Mouse (Mus musculus): Measurements from ENCODE around the gene Hcrtr2. TPM values are rescaled to one million over a fixed set of nuclear protein-coding genes. Genes with fewer than 3 reads are reported as not detected.

Gene Hcrtr2
- 0.24 and 0.41 TPM in 2 replicates for polyA plus RNA-seq (2016; fragmentation: Nextera tagmentation; extraction: Ambion mirVana)

GRCm38 (mm10) chr9:76323756-76324155, at the start of gene Hcrtr2:
Hcrtr2 (minus strand) TSS chr9:76323856.
- Histone ChIP-seq H3K4me2 (peak within 1 kb of the TSS; percentile 89), H3K27ac (ENCODE audit: poor library complexity, severe bottlenecking) (no peak within 1 kb of the TSS), H3K27me3 (replicated peaks) (peaks cover 15% of the 10 kb centered on the region), H3K9ac (peak within 1 kb of the TSS; percentile 35; the same call in 1 of the 2 replicates), H3K9me3 (replicated peaks) (no peaks in the 10 kb centered on the region), H3K4me3 (peak within 1 kb of the TSS; percentile 55), H3K36me3 (no peaks in the 10 kb centered on the region), H3K4me1 (replicated peaks) (peaks cover 10% of the 10 kb centered on the region; the same call in 1 of the 2 replicates)
- no peak for ATAC-seq (ENCODE audit: insufficient number of reproducible peaks, low FRiP score)
- 79% methylated on average over 6 of the region's 6 CpGs for WGBS

GRCm38 (mm10) chr9:76364874-76365273, 41.2 kb upstream of the Hcrtr2 start:
- 80% methylated on average over 6 of the region's 6 CpGs for WGBS
- no peak overlapping the region for H3K27ac ChIP-seq (ENCODE audit: poor library complexity, severe bottlenecking)
- no peak for ATAC-seq (ENCODE audit: insufficient number of reproducible peaks, low FRiP score)
- H3K27me3 ChIP-seq (replicated peaks), result no peaks in the 10 kb centered on the region
- no peak overlapping the region for H3K4me2 ChIP-seq
- H3K4me1 ChIP-seq (replicated peaks), result no peaks in the 10 kb centered on the region
- no peak overlapping the region for H3K9ac ChIP-seq
- H3K36me3 ChIP-seq, result no peaks in the 10 kb centered on the region
- H3K4me3 ChIP-seq, result no peak overlapping the region
- no peaks in the 10 kb centered on the region for H3K9me3 ChIP-seq (replicated peaks)

- no peak overlapping the region for H3K27ac ChIP-seq (ENCODE audit: poor library complexity, severe bottlenecking)
- no peak overlapping the region for H3K4me2 ChIP-seq
- H3K9ac ChIP-seq, result no peak overlapping the region
- H3K4me3 ChIP-seq, result no peak overlapping the region
- H3K4me1 ChIP-seq (replicated peaks), result no peaks in the 10 kb centered on the region
- H3K36me3 ChIP-seq, result no peaks in the 10 kb centered on the region
- no peaks in the 10 kb centered on the region for H3K9me3 ChIP-seq (replicated peaks)
- ATAC-seq (ENCODE audit: insufficient number of reproducible peaks, low FRiP score), result no peak
- H3K27me3 ChIP-seq (replicated peaks), result no peaks in the 10 kb centered on the region
These were observed 36.7 kb upstream of the Hcrtr2 start for GRCm38 (mm10) chr9:76360374-76360773.

GRCm38 (mm10) chr9:76352346-76352745, 28.7 kb upstream of the Hcrtr2 start:
- no peak for ATAC-seq (ENCODE audit: insufficient number of reproducible peaks, low FRiP score)
- H3K9me3 ChIP-seq (replicated peaks), result no peaks in the 10 kb centered on the region
- 64% methylated on average over 3 of the region's 3 CpGs for WGBS

GRCm38 (mm10) chr9:76347298-76347697, 23.6 kb upstream of the Hcrtr2 start:
- no peaks in the 10 kb centered on the region for H3K27me3 ChIP-seq (replicated peaks)
- H3K4me2 ChIP-seq, result no peak overlapping the region
- no peaks in the 10 kb centered on the region for H3K4me1 ChIP-seq (replicated peaks)
- ATAC-seq (ENCODE audit: insufficient number of reproducible peaks, low FRiP score), result no peak
- H3K9ac ChIP-seq, result no peak overlapping the region
- no peaks in the 10 kb centered on the region for H3K9me3 ChIP-seq (replicated peaks)
- no peak overlapping the region for H3K27ac ChIP-seq (ENCODE audit: poor library complexity, severe bottlenecking)
- no peaks in the 10 kb centered on the region for H3K36me3 ChIP-seq
- H3K4me3 ChIP-seq, result no peak overlapping the region
- WGBS, result 83% methylated on average over 1 of the region's 1 CpGs

More at GRCm38 (mm10) chr9:76352346-76352745, 28.7 kb upstream of the Hcrtr2 start:
- Histone ChIP-seq H3K4me3 (no peak overlapping the region), H3K36me3 (no peaks in the 10 kb centered on the region), H3K4me2 (no peak overlapping the region), H3K9ac (no peak overlapping the region), H3K27me3 (replicated peaks) (no peaks in the 10 kb centered on the region), H3K4me1 (replicated peaks) (no peaks in the 10 kb centered on the region), H3K27ac (ENCODE audit: poor library complexity, severe bottlenecking) (no peak overlapping the region)

- no peak for ATAC-seq (ENCODE audit: insufficient number of reproducible peaks, low FRiP score)
- 61% methylated on average over 1 of the region's 1 CpGs for WGBS
- Histone ChIP-seq H3K27ac (ENCODE audit: poor library complexity, severe bottlenecking) (no peak overlapping the region), H3K9me3 (replicated peaks) (no peaks in the 10 kb centered on the region), H3K4me2 (no peak overlapping the region), H3K27me3 (replicated peaks) (no peaks in the 10 kb centered on the region), H3K4me1 (replicated peaks) (no peaks in the 10 kb centered on the region), H3K9ac (no peak overlapping the region), H3K4me3 (no peak overlapping the region), H3K36me3 (no peaks in the 10 kb centered on the region)
These were observed 7.4 kb upstream of the Hcrtr2 start for GRCm38 (mm10) chr9:76331081-76331480.

- peaks cover 12% of the 10 kb centered on the region; the same call in 1 of the 2 replicates for H3K4me1 ChIP-seq (replicated peaks)
- H3K9me3 ChIP-seq (replicated peaks), result no peaks in the 10 kb centered on the region
- H3K27me3 ChIP-seq (replicated peaks), result peaks cover 15% of the 10 kb centered on the region
- under 1% methylated on average over 29 of the region's 29 CpGs for WGBS
- H3K9ac ChIP-seq, result 0 out of 2 replicates have a peak overlapping the region, but pooled peaks have one; percentile 23
- no peaks in the 10 kb centered on the region for H3K36me3 ChIP-seq
- no peak overlapping the region for H3K27ac ChIP-seq (ENCODE audit: poor library complexity, severe bottlenecking)
- no peak for ATAC-seq (ENCODE audit: insufficient number of reproducible peaks, low FRiP score)
- peak overlapping the region; percentile 89 for H3K4me2 ChIP-seq
- H3K4me3 ChIP-seq, result peak overlapping the region; percentile 55
These were observed 412 bp downstream of the Hcrtr2 start for GRCm38 (mm10) chr9:76323186-76323701.

GRCm38 (mm10) chr9:76322122-76323052, 1.3 kb downstream of the Hcrtr2 start:
- Histone ChIP-seq H3K4me2 (peak overlapping the region; percentile 89), H3K27ac (ENCODE audit: poor library complexity, severe bottlenecking) (no peak overlapping the region), H3K27me3 (replicated peaks) (peaks cover 15% of the 10 kb centered on the region), H3K4me3 (peak overlapping the region; percentile 55), H3K36me3 (no peaks in the 10 kb centered on the region), H3K9ac (peak overlapping the region; percentile 41), H3K9me3 (replicated peaks) (no peaks in the 10 kb centered on the region), H3K4me1 (replicated peaks) (peaks cover 13% of the 10 kb centered on the region; the same call in 1 of the 2 replicates)
- WGBS, result 9% methylated on average over 24 of the region's 24 CpGs
- ATAC-seq (ENCODE audit: insufficient number of reproducible peaks, low FRiP score), result no peak

- Histone ChIP-seq H3K36me3 (no peaks in the 10 kb centered on the region), H3K9ac (no peak overlapping the region), H3K9me3 (replicated peaks) (no peaks in the 10 kb centered on the region), H3K27me3 (replicated peaks) (peaks cover 15% of the 10 kb centered on the region), H3K4me3 (no peak overlapping the region), H3K4me1 (replicated peaks) (peaks cover 13% of the 10 kb centered on the region; the same call in 1 of the 2 replicates), H3K27ac (ENCODE audit: poor library complexity, severe bottlenecking) (no peak overlapping the region), H3K4me2 (no peak overlapping the region)
- WGBS, result 64% methylated on average over 4 of the region's 4 CpGs
- ATAC-seq (ENCODE audit: insufficient number of reproducible peaks, low FRiP score), result no peak
These were observed 2.1 kb downstream of the Hcrtr2 start for GRCm38 (mm10) chr9:76321589-76321988.

GRCm38 (mm10) chr9:76320755-76321154, 2.9 kb downstream of the Hcrtr2 start:
- ATAC-seq (ENCODE audit: insufficient number of reproducible peaks, low FRiP score), result no peak
- Histone ChIP-seq H3K27me3 (replicated peaks) (peaks cover 15% of the 10 kb centered on the region), H3K4me3 (no peak overlapping the region), H3K27ac (ENCODE audit: poor library complexity, severe bottlenecking) (no peak overlapping the region), H3K4me2 (no peak overlapping the region), H3K36me3 (no peaks in the 10 kb centered on the region), H3K9me3 (replicated peaks) (no peaks in the 10 kb centered on the region), H3K9ac (no peak overlapping the region), H3K4me1 (replicated peaks) (peaks cover 13% of the 10 kb centered on the region; the same call in 1 of the 2 replicates)
- 79% methylated on average over 1 of the region's 1 CpGs for WGBS

- Histone ChIP-seq H3K4me1 (replicated peaks) (peaks cover 13% of the 10 kb centered on the region; the same call in 1 of the 2 replicates), H3K9ac (no peak overlapping the region), H3K4me3 (no peak overlapping the region), H3K9me3 (replicated peaks) (no peaks in the 10 kb centered on the region), H3K36me3 (no peaks in the 10 kb centered on the region), H3K27ac (ENCODE audit: poor library complexity, severe bottlenecking) (no peak overlapping the region), H3K27me3 (replicated peaks) (peaks cover under 1% of the 10 kb centered on the region), H3K4me2 (no peak overlapping the region)
- no peak for ATAC-seq (ENCODE audit: insufficient number of reproducible peaks, low FRiP score)
- 48% methylated on average over 4 of the region's 4 CpGs for WGBS
These were observed 5.4 kb downstream of the Hcrtr2 start for GRCm38 (mm10) chr9:76318302-76318701.

Measured in heart, embryonic 12.5 days (tissue).